Mouse (Mus musculus): ENCODE measurements at regions not wholly inside any gene's neighbourhood (a gene's known extent, or its start where the extent isn't known, plus 50 kb on each side); places are given as distances from the start of the nearest gene placed in this dataset.

DNA sequence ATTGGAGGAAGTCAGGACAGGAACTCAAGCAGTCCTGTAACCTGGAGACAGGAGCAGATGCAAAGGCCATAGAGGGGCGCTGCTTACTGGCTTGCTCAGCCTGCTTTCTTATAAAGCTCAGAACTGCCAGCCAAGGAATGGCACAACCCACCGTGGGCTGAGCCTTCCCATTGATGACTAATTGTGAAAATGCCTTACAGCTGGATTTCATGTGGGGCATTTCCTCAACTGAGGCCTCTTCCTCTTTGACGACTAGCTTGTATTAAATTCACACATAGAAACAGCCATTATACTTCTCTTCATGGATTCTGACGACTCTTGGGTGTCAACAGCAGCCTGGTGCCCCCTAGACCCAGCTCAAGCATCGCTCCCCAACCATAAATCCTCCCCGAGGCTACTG, 66.4 kb upstream of the Gdf10 start:
- Histone ChIP-seq H3K27me3 (ENCODE audit: insufficient read depth, low read length) (no peaks in the 10 kb centered on the region), H3K4me1 (ENCODE audit: insufficient read depth) (no peaks in the 10 kb centered on the region), H3K27ac (ENCODE audit: low read depth) (no peak overlapping the region), H3K4me2 (no peak overlapping the region), H3K36me3 (ENCODE audit: insufficient read depth) (no peaks in the 10 kb centered on the region), H3K9me3 (ENCODE audit: low read depth, low read length) (no peaks in the 10 kb centered on the region), H3K9ac (no peak overlapping the region), H3K4me3 (ENCODE audit: low read depth, low read length) (no peak overlapping the region)
- no peak for TF ChIP-seq CTCF (IDR thresholded peaks at IDR 0.05; ENCODE audit: low read depth)
- WGBS: 70% methylated on average over 6 of the region's 6 CpGs
- DNase-seq: no peak
- no peak for ATAC-seq (ENCODE audit: insufficient read depth)

DNA sequence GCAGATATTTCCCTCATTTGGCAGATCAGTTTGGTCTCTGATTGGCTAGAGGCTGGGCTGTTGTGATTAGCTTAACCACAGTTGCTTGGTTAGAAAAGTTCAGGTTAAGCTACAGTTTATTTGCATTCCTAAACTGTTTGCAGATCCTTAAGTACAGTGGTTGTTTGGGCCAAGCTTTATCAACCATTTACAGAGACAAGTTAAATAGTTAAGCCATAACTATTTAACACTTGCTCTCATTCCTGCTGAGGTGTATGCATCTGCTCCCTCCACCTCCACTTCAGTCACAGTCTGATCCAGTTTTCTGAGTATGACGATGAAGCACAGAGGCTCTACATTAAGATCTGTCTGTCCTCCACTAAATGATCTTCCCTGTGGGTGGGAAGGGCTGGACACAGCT, 58.6 kb upstream of the Gdf10 start:
- WGBS: 63% methylated on average over 1 of the region's 1 CpGs
- ATAC-seq (ENCODE audit: insufficient read depth) (no peak), DNase-seq (no peak)
- Histone ChIP-seq H3K4me2 (no peak overlapping the region), H3K36me3 (ENCODE audit: insufficient read depth) (no peaks in the 10 kb centered on the region), H3K27me3 (ENCODE audit: insufficient read depth, low read length) (no peaks in the 10 kb centered on the region), H3K9me3 (ENCODE audit: low read depth, low read length) (no peaks in the 10 kb centered on the region), H3K27ac (ENCODE audit: low read depth) (no peak overlapping the region), H3K4me1 (ENCODE audit: insufficient read depth) (no peaks in the 10 kb centered on the region), H3K4me3 (ENCODE audit: low read depth, low read length) (no peak overlapping the region), H3K9ac (no peak overlapping the region)
- no peak for TF ChIP-seq CTCF (IDR thresholded peaks at IDR 0.05; ENCODE audit: low read depth)

DNA sequence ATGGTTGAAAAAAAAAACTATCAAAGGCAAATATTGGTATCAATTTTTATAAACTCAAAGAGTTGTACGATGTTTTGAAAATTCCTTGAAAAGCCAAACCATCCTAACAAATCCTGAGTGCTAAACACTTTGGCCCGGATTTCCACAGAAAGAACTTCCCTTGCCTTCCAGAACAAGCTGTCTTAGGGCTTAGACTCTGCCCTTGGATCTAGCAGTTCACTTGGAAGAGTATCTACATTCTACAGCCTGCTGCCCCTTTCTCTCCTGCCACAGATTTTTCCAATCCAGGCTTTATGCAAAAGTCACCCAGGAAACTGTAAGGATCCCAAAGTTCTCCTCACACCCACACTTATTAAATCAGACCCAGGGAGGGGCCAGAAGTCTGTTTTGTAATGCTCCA, 57.6 kb upstream of the Gdf10 start:
- no peaks in the 10 kb centered on the region for H3K4me1 ChIP-seq (ENCODE audit: insufficient read depth)
- H3K9ac ChIP-seq: no peak overlapping the region
- DNase-seq (no peak), ATAC-seq (ENCODE audit: insufficient read depth) (no peak)
- H3K4me2 ChIP-seq: no peak overlapping the region
- no peak for TF ChIP-seq CTCF (IDR thresholded peaks at IDR 0.05; ENCODE audit: low read depth)
- no peaks in the 10 kb centered on the region for H3K27me3 ChIP-seq (ENCODE audit: insufficient read depth, low read length)
- 77% methylated on average over 2 of the region's 2 CpGs for whole genome bisulfite sequencing
- no peaks in the 10 kb centered on the region for H3K36me3 ChIP-seq (ENCODE audit: insufficient read depth)
- H3K9me3 ChIP-seq (ENCODE audit: low read depth, low read length): no peaks in the 10 kb centered on the region
- no peak overlapping the region for H3K4me3 ChIP-seq (ENCODE audit: low read depth, low read length)
- no peak overlapping the region for H3K27ac ChIP-seq (ENCODE audit: low read depth)

DNA sequence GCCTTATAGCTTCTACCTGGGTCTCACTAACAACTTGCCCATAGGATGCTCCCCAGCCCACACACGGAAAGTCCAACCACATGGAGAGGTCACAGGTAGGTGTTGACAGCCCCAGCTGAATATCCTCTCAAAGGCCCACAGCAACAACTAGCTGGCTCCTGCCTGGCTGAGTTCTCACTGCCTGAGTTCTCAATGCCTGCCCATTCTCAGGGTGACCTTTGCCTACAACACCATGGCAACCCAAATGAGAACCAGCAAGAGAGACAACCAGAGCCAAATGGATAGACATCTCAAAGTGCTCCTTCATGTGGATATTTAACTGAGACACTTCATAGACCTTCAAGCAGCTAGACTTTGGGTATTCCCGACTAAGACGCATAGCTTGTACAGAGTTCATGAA, 55.7 kb upstream of the Gdf10 start:
- TF ChIP-seq CTCF (IDR thresholded peaks at IDR 0.05; ENCODE audit: low read depth): no peak
- no peak overlapping the region for H3K4me2 ChIP-seq
- no peak for ATAC-seq (ENCODE audit: insufficient read depth)
- H3K4me1 ChIP-seq (ENCODE audit: insufficient read depth): no peaks in the 10 kb centered on the region
- H3K27me3 ChIP-seq (ENCODE audit: insufficient read depth, low read length): no peaks in the 10 kb centered on the region
- H3K36me3 ChIP-seq (ENCODE audit: insufficient read depth): no peaks in the 10 kb centered on the region
- H3K4me3 ChIP-seq (ENCODE audit: low read depth, low read length): no peak overlapping the region
- DNase-seq: no peak
- H3K27ac ChIP-seq (ENCODE audit: low read depth): no peak overlapping the region
- H3K9ac ChIP-seq: no peak overlapping the region
- WGBS: 85% methylated on average over 3 of the region's 3 CpGs
- no peaks in the 10 kb centered on the region for H3K9me3 ChIP-seq (ENCODE audit: low read depth, low read length)

Data from lung, embryonic 14.5 days (tissue).